Mouse (Mus musculus) kidney, postnatal 0 days (tissue): ENCODE data around the gene Ptges3. TPM values are rescaled to one million over a fixed set of nuclear protein-coding genes. Genes with fewer than 3 reads are reported as not detected.

ENCODE experiments used
- ATAC-seq: fragments of 200-750 bp; cut with Nextera tagmentation; replicated peaks from 2 replicates; pipeline ENCODE4 v1.8.0; 2017; ENCODE audit warnings: low read depth, moderate number of reproducible peaks, moderate TSS enrichment, moderate library complexity; ENCODE audit not compliant: low FRiP score
- DNase-seq: peaks from one replicate; pipeline ENCODE4 v3.0.0-alpha.2; 2016; ENCODE audit warnings: low spot score
- H3K27ac ChIP-seq: fragments of 300-500 bp; sonication (generic); 2 replicates; pipeline ENCODE4 v1.5.1; 2014; ENCODE audit warnings: mild to moderate bottlenecking
- H3K27me3 ChIP-seq: fragments of 300-500 bp; sonication (generic); 2 replicates; pipeline ENCODE4 v1.6.1; 2014; ENCODE audit warnings: low read length, mixed read lengths; ENCODE audit not compliant: insufficient read depth
- H3K36me3 ChIP-seq: fragments of 300-500 bp; sonication (generic); 2 replicates; pipeline ENCODE4 v1.6.1; 2014; ENCODE audit warnings: low read length, mixed read lengths; ENCODE audit not compliant: insufficient read depth
- H3K4me1 ChIP-seq: fragments of 300-500 bp; sonication (generic); replicated peaks from 2 replicates; pipeline ENCODE4 v1.6.1; 2014; ENCODE audit warnings: antibody characterized with exemption, low read length, mixed read lengths; ENCODE audit not compliant: insufficient read depth
- H3K4me2 ChIP-seq: fragments of 300-500 bp; sonication (generic); 2 replicates; pipeline ENCODE4 v1.6.1; 2014; ENCODE audit warnings: mild to moderate bottlenecking, low read length, moderate library complexity, mixed read lengths
- H3K4me3 ChIP-seq: fragments of 300-500 bp; sonication (generic); replicated peaks from 2 replicates; pipeline ENCODE4 v1.5.1; 2014; ENCODE audit warnings: low read depth, low read length
- H3K9ac ChIP-seq: fragments of 300-500 bp; sonication (generic); 2 replicates; pipeline ENCODE4 v1.6.1; 2014; ENCODE audit warnings: low read depth, low read length
- H3K9me3 ChIP-seq: fragments of 300-500 bp; sonication (generic); replicated peaks from 2 replicates; pipeline ENCODE4 v1.6.1; 2016; ENCODE audit warnings: low read length, inconsistent platforms, mixed read lengths
- CTCF ChIP-seq: IDR thresholded peaks from 2 replicates; pipeline ENCODE4 v1.5.1; 2016; ENCODE audit warnings: antibody characterized with exemption, low read depth, mild to moderate bottlenecking, moderate library complexity
- WGBS: fragments of 180-500 bp; shearing (Covaris S2); extraction: QIAGEN DNeasy Blood & Tissue Kit; methylation state at CpG from one replicate; pipeline ENCODE4 v1.1.7; 2014; 5-methylcytosine and 5-hydroxymethylcytosine counted together
- microRNA counts: library from miRNA; unstranded; fragments of <30 nt; microRNA quantifications from one replicate; lab custom pipeline; 2015
- microRNA-seq: library from miRNA; unstranded; fragments of <30 nt; microRNA quantifications from one replicate; pipeline ENCODE4, GENCODE M21; 2016
- polyA plus RNA-seq: library from polyadenylated mRNA; unstranded; fragments of >200 nt; fragmentation: Nextera tagmentation; extraction: Ambion mirVana; gene quantifications from 2 replicates; pipeline ENCODE4 v1.2.1, GENCODE M21; 2015

The Ptges3 gene
- polyA plus RNA-seq, 1 experiment from 2014 or later: 467 TPM

DNA sequence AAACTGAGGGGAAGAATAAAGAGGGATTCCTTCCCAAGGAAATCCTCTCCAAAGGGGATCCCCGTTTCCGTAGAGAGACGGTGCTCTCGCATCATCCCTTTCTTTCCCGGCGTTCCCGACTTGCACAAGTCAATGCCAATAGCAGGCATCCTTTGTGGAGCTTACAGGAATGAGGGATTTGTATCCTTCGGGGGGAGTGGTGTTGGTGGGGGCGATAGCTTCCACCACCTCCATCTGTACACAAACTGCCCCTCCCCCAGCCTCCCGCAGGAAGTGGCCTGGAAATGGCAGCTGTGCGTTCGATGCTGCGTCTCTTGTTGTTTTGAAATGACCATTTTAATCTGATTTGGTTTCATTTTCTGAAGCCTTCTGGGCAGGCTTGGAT is 38.8 kb downstream of the Ptges3 start:
- Histone ChIP-seq H3K4me2 (peak overlapping the region; percentile 80), H3K9ac (peak overlapping the region; percentile 97), H3K27ac (peak overlapping the region; percentile 88), H3K36me3 (0 out of 2 replicates have a peak, but pooled peaks cover 3% of the 10 kb centered on the region), H3K9me3 (no peaks in the 10 kb centered on the region), H3K4me3 (peak overlapping the region; percentile 81), H3K4me1 (peaks cover 20% of the 10 kb centered on the region), H3K27me3 (no peaks in the 10 kb centered on the region)
- ATAC-seq (no peak), DNase-seq (peak; percentile 71)
- TF ChIP-seq CTCF: no peak
- 0% methylated on average over 13 of the region's 13 CpGs for WGBS

DNA sequence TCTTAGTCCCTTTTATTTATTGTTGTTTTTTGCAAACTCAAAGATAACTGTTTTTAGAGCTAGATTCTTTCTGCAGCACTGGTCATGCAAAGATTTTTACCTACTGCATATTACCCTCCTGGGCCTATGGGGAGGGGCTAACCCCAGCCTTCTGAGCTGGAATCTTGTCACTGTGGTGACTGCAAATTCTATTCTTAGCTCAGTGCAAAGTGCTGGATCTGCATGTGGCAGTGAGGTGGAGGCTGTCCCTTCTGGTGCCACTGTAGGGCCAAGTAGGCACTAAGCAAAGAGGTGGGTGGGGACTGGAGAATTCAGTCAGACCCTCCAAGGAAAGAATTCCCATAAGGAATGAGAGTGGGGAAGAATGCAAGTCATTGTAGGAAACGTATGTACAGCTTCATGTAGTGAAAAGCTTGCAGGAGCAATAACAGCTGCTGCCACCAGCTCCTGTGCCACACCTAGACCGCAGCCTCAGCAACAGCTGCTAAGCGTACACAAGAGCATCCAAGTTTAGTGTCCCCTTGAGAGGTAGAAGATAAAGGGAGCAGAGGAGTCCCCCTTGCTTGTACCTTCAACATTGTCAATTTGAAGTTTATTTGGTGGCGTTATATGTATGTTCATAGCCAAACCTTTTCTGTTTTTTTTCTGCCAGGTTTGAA is 51.5 kb downstream of the Ptges3 start:
- Histone ChIP-seq H3K27me3 (no peaks in the 10 kb centered on the region), H3K4me1 (no peaks in the 10 kb centered on the region), H3K4me2 (no peak overlapping the region), H3K9ac (no peak overlapping the region), H3K27ac (no peak overlapping the region), H3K4me3 (no peak overlapping the region), H3K9me3 (no peaks in the 10 kb centered on the region), H3K36me3 (peaks cover 49% of the 10 kb centered on the region)
- DNase-seq (no peak), ATAC-seq (no peak)
- TF ChIP-seq CTCF: no peak
- WGBS: 77% methylated on average over 4 of the region's 4 CpGs

DNA sequence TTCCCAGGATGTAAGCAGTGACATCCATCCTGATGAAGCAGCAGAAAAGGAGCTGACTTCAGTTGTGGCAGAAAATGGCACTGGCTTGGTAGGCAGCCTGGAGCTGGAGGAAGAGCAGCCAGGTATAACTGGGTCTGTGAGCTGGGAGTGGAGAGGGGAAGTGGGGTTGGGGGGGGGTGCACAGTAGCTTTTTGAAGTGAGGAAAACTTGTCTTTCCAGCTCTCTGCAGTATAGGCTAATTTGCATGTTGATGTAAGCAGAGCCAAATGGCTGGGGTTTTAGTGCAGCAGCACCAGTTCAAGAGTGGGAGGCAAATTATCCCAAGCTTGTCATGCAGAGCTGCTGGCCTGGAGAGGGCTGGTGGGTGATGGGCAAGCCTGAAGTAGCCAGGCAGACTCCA is 52.5 kb downstream of the Ptges3 start:
- H3K9ac ChIP-seq: no peak overlapping the region
- no peaks in the 10 kb centered on the region for H3K4me1 ChIP-seq
- ATAC-seq (no peak), DNase-seq (no peak)
- no peak overlapping the region for H3K27ac ChIP-seq
- H3K4me3 ChIP-seq: no peak overlapping the region
- no peak overlapping the region for H3K4me2 ChIP-seq
- no peak for TF ChIP-seq CTCF
- H3K36me3 ChIP-seq: peaks cover 58% of the 10 kb centered on the region
- no peaks in the 10 kb centered on the region for H3K27me3 ChIP-seq
- no peaks in the 10 kb centered on the region for H3K9me3 ChIP-seq

DNA sequence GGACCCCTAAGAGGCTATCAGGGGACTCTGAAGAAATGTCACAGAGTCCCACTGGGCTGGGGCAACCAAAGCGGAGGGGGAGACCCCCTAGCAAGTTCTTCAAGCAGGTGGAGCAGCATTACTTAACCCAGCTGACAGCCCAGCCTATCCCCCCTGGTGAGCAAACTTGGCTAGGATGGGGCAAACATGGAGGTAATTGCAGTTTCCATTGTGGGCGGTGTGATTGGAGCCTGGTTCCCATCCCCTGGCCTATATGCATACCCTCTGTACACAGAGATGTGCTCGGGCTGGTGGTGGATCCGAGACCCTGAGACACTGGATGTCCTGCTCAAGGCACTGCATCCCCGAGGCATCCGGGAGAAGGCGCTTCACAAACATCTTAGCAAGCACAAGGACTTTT is 65.1 kb downstream of the Ptges3 start:
- whole genome bisulfite sequencing: 91% methylated on average over 7 of the region's 7 CpGs
- ATAC-seq: no peak

DNA sequence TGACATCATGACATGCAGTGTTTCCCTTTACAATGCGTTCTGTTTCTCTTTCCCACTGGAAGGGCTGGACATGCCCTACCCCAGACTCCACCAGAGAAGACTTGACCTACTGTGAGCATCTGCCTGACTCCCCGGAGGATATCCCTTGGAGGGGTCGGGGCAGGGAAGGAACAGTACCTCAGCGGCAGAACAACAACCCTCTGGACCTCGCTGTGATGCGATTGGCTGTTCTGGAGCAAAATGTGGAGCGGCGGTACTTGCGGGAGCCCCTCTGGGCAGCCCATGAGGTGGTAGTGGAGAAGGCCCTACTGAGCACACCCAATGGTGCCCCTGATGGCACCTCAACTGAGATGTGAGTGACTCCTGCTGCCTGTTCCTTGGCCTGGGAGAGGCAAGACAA is 66.1 kb downstream of the Ptges3 start:
- no peak overlapping the region for H3K4me2 ChIP-seq
- no peak for ATAC-seq
- no peak overlapping the region for H3K4me3 ChIP-seq
- H3K36me3 ChIP-seq: peaks cover 84% of the 10 kb centered on the region
- no peaks in the 10 kb centered on the region for H3K4me1 ChIP-seq
- WGBS: 95% methylated on average over 9 of the region's 9 CpGs
- H3K9ac ChIP-seq: no peak overlapping the region
- no peaks in the 10 kb centered on the region for H3K9me3 ChIP-seq
- DNase-seq: no peak
- no peak for TF ChIP-seq CTCF
- no peaks in the 10 kb centered on the region for H3K27me3 ChIP-seq
- H3K27ac ChIP-seq: no peak overlapping the region

More for the DNA sequence above, 65.1 kb downstream of the Ptges3 start:
- no peak for TF ChIP-seq CTCF
- Histone ChIP-seq H3K27me3 (no peaks in the 10 kb centered on the region), H3K4me3 (no peak overlapping the region), H3K36me3 (peaks cover 86% of the 10 kb centered on the region), H3K9ac (no peak overlapping the region), H3K9me3 (no peaks in the 10 kb centered on the region), H3K4me2 (no peak overlapping the region), H3K27ac (no peak overlapping the region), H3K4me1 (no peaks in the 10 kb centered on the region)
- DNase-seq: no peak

DNA sequence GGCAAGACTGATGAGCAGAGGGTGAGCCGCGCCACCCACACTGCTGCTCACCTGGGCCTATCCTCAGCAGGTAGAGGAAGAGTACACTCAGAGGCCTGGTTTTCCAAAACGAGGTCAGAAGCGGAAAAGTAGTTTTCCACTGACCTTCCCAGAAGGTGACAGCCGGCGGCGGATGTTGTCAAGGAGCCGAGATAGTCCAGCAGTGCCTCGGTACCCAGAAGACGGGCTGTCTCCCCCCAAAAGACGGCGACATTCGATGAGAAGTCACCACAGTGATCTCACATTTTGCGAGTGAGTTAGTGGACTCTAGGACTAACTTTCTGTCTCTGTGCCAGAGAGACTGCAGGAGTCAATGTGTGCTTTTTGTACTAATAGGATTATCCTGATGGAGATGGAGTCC is 67.2 kb downstream of the Ptges3 start:
- WGBS: 88% methylated on average over 14 of the region's 14 CpGs
- no peak for ATAC-seq
- H3K36me3 ChIP-seq: peaks cover 88% of the 10 kb centered on the region
- H3K27ac ChIP-seq: no peak overlapping the region
- H3K4me1 ChIP-seq: no peaks in the 10 kb centered on the region
- no peak overlapping the region for H3K9ac ChIP-seq
- no peak overlapping the region for H3K4me3 ChIP-seq
- no peak overlapping the region for H3K4me2 ChIP-seq
- TF ChIP-seq CTCF: no peak
- DNase-seq: no peak
- H3K27me3 ChIP-seq: no peaks in the 10 kb centered on the region
- no peaks in the 10 kb centered on the region for H3K9me3 ChIP-seq

MicroRNA genes within 50 kb of the gene (microRNA counts, 519-probe panel; counts per million panel counts)
- microRNA mmu-miR-677 (lab: Ali Mortazavi, UCI): 330 counts per million, percentile 68 among the panel's probes with 10 or more counts

Small RNA genes within 50 kb of the gene (microRNA-seq; reads per million reads assigned to microRNA genes)
- 14.2 reads per million, percentile 28 among the genes with 10 or more reads in this experiment for gene Mir677

Other genes starting within 250 kb of the Ptges3 start
- gene Rdh19, start 209.0 kb upstream of the Ptges3 start, polyA plus RNA-seq: 11.4 and 12.6 TPM in 2 replicates
- 2.1 and 2.3 TPM in 2 replicates for gene Rdh16f2, start 192.5 kb upstream of the Ptges3 start, polyA plus RNA-seq
- gene Rdh7, start 170.1 kb upstream of the Ptges3 start, polyA plus RNA-seq: 0.13 and 0.21 TPM in 2 replicates
- not detected in 2 replicates for gene Sdr9c7, start 160.4 kb upstream of the Ptges3 start, polyA plus RNA-seq
- gene Hsd17b6, start 51.3 kb upstream of the Ptges3 start, polyA plus RNA-seq: not detected in 2 replicates
- gene Prim1, start 43.8 kb upstream of the Ptges3 start, polyA plus RNA-seq: 43.9 and 53.2 TPM in 2 replicates
- 769 and 820 TPM in 2 replicates for gene Naca, start 23.4 kb upstream of the Ptges3 start, polyA plus RNA-seq
- gene Atp5b, start 24.3 kb downstream of the Ptges3 start, polyA plus RNA-seq: 3,631 and 3,848 TPM in 2 replicates
- 9.8 and 11.3 TPM in 2 replicates for gene Baz2a, start 32.6 kb downstream of the Ptges3 start, polyA plus RNA-seq
- 27.0 and 30.0 TPM in 2 replicates for gene Rbms2, start 121.3 kb downstream of the Ptges3 start, polyA plus RNA-seq
- 0.68 and 0.79 TPM in 2 replicates for gene Gls2, start 135.5 kb downstream of the Ptges3 start, polyA plus RNA-seq
- gene Spryd4, start 152.9 kb downstream of the Ptges3 start, polyA plus RNA-seq: 31.5 and 35.1 TPM in 2 replicates
- not detected in 2 replicates for gene Mip, start 166.9 kb downstream of the Ptges3 start, polyA plus RNA-seq
- gene Timeless, start 173.1 kb downstream of the Ptges3 start, polyA plus RNA-seq: 26.4 and 33.3 TPM in 2 replicates
- gene Apon, start 195.1 kb downstream of the Ptges3 start, polyA plus RNA-seq: 0.11 and 0.34 TPM in 2 replicates
- 0.21 and 0.42 TPM in 2 replicates for gene Apof, start 209.7 kb downstream of the Ptges3 start, polyA plus RNA-seq
- gene Stat2, start 211.6 kb downstream of the Ptges3 start, polyA plus RNA-seq: 9.0 and 10.9 TPM in 2 replicates
- gene Il23a, start 239.8 kb downstream of the Ptges3 start, polyA plus RNA-seq: 0.13 and 0.16 TPM in 2 replicates
- gene Pan2, start 244.4 kb downstream of the Ptges3 start, polyA plus RNA-seq: 26.5 and 28.5 TPM in 2 replicates